Mouse (Mus musculus) stomach, postnatal 0 days (tissue): ENCODE measurements at regions not wholly inside any gene's neighbourhood (a gene's known extent, or its start where the extent isn't known, plus 50 kb on each side); places are given as distances from the start of the nearest gene placed in this dataset.

Source experiments
- ATAC-seq: fragments of 200-750 bp; cut with Nextera tagmentation; 2 replicates; pipeline ENCODE4 v1.8.0; 2017; ENCODE audit not compliant: low FRiP score, low TSS enrichment
- DNase-seq: peaks from one replicate; pipeline ENCODE4 v3.0.0-alpha.2; 2016; ENCODE audit warnings: low spot score
- H3K27ac ChIP-seq: fragments of 300-500 bp; sonication (generic); replicated peaks from 2 replicates; pipeline ENCODE4 v1.5.1; 2014; ENCODE audit warnings: mild to moderate bottlenecking, control low read depth
- H3K27me3 ChIP-seq: fragments of 300-500 bp; sonication (generic); 2 replicates; pipeline ENCODE4 v1.6.1; 2014; ENCODE audit warnings: low read length; ENCODE audit not compliant: control insufficient read depth, insufficient read depth
- H3K36me3 ChIP-seq: fragments of 300-500 bp; sonication (generic); 2 replicates; pipeline ENCODE4 v1.6.1; 2014; ENCODE audit warnings: low read length, mixed read lengths; ENCODE audit not compliant: control insufficient read depth, insufficient read depth
- H3K4me1 ChIP-seq: fragments of 300-500 bp; sonication (generic); replicated peaks from 2 replicates; pipeline ENCODE4 v1.6.1; 2014; ENCODE audit warnings: antibody characterized with exemption; ENCODE audit not compliant: control insufficient read depth, insufficient read depth
- H3K4me2 ChIP-seq: fragments of 300-500 bp; sonication (generic); replicated peaks from 2 replicates; pipeline ENCODE4 v1.6.1; 2014; ENCODE audit warnings: low read depth, mild to moderate bottlenecking, control low read depth, moderate library complexity
- H3K4me3 ChIP-seq: fragments of 300-500 bp; sonication (generic); 2 replicates; pipeline ENCODE4 v1.5.1; 2014; ENCODE audit warnings: low read depth, low read length, control low read depth
- H3K9ac ChIP-seq: fragments of 300-500 bp; sonication (generic); 2 replicates; pipeline ENCODE4 v1.6.1; 2014; ENCODE audit warnings: mild to moderate bottlenecking, low read length, control low read depth, mixed read lengths
- H3K9me3 ChIP-seq: fragments of 300-500 bp; sonication (generic); 2 replicates; pipeline ENCODE4 v1.6.1; 2016; ENCODE audit warnings: low read length; ENCODE audit not compliant: control insufficient read depth
- CTCF ChIP-seq: IDR thresholded peaks from 2 replicates; pipeline ENCODE4 v1.5.1; 2016; ENCODE audit warnings: antibody characterized with exemption, low read depth, mild to moderate bottlenecking, moderate library complexity
- EP300 ChIP-seq: optimal IDR thresholded peaks from 2 replicates; pipeline ENCODE3; 2016; ENCODE audit warnings: antibody characterized with exemption
- WGBS: fragments of 180-500 bp; shearing (Covaris S2); extraction: QIAGEN DNeasy Blood & Tissue Kit; methylation state at CpG from one replicate; pipeline ENCODE4 v1.1.7; 2014; 5-methylcytosine and 5-hydroxymethylcytosine counted together

DNA sequence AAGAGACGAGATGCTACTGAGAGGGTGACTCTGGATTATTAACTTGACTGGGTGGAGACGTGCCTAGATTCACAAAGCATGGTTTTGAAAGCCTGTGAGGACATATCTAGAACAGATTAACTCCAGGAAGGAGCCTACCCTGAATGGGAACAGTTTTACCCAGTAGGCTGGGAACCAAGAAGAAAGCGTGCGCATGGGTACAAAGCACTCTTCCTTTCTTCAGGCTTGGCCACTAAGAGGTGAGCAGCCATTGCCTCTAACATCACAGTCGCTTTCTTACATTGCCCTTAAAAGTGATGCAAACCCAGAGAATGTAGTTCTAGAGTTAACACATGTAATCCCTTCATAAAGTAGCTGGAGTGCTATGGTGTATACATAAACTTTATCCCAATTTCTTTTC is 414.0 kb downstream of the Efna5 start:
- no peaks in the 10 kb centered on the region for H3K36me3 ChIP-seq
- no peaks in the 10 kb centered on the region for H3K4me1 ChIP-seq
- no peak for TF ChIP-seq EP300
- TF ChIP-seq CTCF: no peak
- H3K4me2 ChIP-seq: no peak overlapping the region
- no peaks in the 10 kb centered on the region for H3K27me3 ChIP-seq
- no peaks in the 10 kb centered on the region for H3K9me3 ChIP-seq
- 79% methylated on average over 5 of the region's 5 CpGs for WGBS
- no peak overlapping the region for H3K4me3 ChIP-seq
- no peak overlapping the region for H3K9ac ChIP-seq
- no peak overlapping the region for H3K27ac ChIP-seq
- ATAC-seq (no peak), DNase-seq (no peak)

GRCm38 (mm10) chr17:62464994-62465393 is 416.1 kb downstream of the Efna5 start:
- DNase-seq (no peak), ATAC-seq (no peak)
- TF ChIP-seq CTCF (no peak), EP300 (no peak)
- H3K4me2 ChIP-seq: no peak overlapping the region
- no peak overlapping the region for H3K9ac ChIP-seq
- no peaks in the 10 kb centered on the region for H3K36me3 ChIP-seq
- H3K27me3 ChIP-seq: no peaks in the 10 kb centered on the region
- no peaks in the 10 kb centered on the region for H3K4me1 ChIP-seq
- no peak overlapping the region for H3K27ac ChIP-seq
- 66% methylated on average over 4 of the region's 4 CpGs for WGBS
- no peak overlapping the region for H3K4me3 ChIP-seq
- H3K9me3 ChIP-seq: no peaks in the 10 kb centered on the region

DNA sequence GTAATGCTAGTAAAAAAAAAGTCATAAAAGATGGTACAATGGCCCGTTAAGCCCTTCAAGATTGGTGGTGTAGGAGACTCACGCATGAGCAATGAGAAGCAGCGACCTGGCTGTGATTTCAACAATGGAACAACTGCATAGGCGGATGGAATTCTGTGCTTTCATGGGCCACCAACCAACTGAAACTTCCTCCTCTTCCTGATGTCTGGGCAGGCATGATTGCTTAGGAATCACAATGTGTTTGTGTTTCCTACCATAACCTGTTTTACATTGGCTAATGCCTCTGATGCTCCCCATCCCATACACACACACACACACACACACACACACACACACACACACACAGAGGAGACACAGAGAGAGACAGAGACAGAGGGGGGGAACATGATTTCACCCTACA is 416.9 kb downstream of the Efna5 start:
- ATAC-seq (no peak), DNase-seq (no peak)
- no peak overlapping the region for H3K4me2 ChIP-seq
- H3K9me3 ChIP-seq: no peaks in the 10 kb centered on the region
- H3K4me1 ChIP-seq: no peaks in the 10 kb centered on the region
- no peaks in the 10 kb centered on the region for H3K27me3 ChIP-seq
- no peaks in the 10 kb centered on the region for H3K36me3 ChIP-seq
- WGBS: 91% methylated on average over 4 of the region's 4 CpGs
- H3K27ac ChIP-seq: no peak overlapping the region
- no peak overlapping the region for H3K9ac ChIP-seq
- no peak for TF ChIP-seq EP300
- no peak for TF ChIP-seq CTCF
- H3K4me3 ChIP-seq: no peak overlapping the region

GRCm38 (mm10) chr17:62461304-62462245 is 419.5 kb downstream of the Efna5 start:
- WGBS: 28% methylated on average over 17 of the region's 17 CpGs
- no peaks in the 10 kb centered on the region for H3K36me3 ChIP-seq
- no peaks in the 10 kb centered on the region for H3K9me3 ChIP-seq
- DNase-seq: no peak
- H3K4me2 ChIP-seq: no peak overlapping the region
- no peak overlapping the region for H3K9ac ChIP-seq
- no peaks in the 10 kb centered on the region for H3K4me1 ChIP-seq
- ATAC-seq: peak; percentile 80; the same call in 1 of the 2 replicates
- no peak overlapping the region for H3K4me3 ChIP-seq
- no peak overlapping the region for H3K27ac ChIP-seq
- TF ChIP-seq EP300 (peak; percentile 76), CTCF (no peak)
- H3K27me3 ChIP-seq: no peaks in the 10 kb centered on the region

- ATAC-seq (no peak), DNase-seq (peak; percentile 60)
- TF ChIP-seq EP300 (no peak), CTCF (peak; percentile 87)
- Histone ChIP-seq H3K9me3 (no peaks in the 10 kb centered on the region), H3K9ac (no peak overlapping the region), H3K4me2 (no peak overlapping the region), H3K27ac (no peak overlapping the region), H3K36me3 (no peaks in the 10 kb centered on the region), H3K4me1 (no peaks in the 10 kb centered on the region), H3K4me3 (no peak overlapping the region), H3K27me3 (no peaks in the 10 kb centered on the region)
- WGBS: 55% methylated on average over 7 of the region's 7 CpGs
These were observed 422.2 kb downstream of the Efna5 start for GRCm38 (mm10) chr17:62458964-62459363.

DNA sequence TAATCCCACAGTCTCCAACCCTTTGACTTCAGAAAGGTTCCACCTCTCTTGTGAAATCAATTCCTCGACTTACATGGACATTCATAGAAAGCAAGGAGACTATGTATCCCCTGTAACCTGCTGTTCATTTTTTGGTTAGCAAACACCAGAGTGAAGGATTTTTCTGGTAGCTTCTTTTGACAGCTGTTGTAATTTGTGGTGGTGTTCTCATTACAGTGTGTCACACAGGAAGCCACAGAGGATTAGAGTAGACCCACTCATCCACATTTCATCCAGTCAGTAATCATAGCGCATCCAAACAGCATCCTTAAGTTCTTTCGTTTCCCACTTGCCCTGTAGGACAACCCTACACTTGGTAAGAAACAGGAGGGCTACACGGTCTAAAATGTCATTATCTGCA is 443.1 kb downstream of the Efna5 start:
- H3K27me3 ChIP-seq: no peaks in the 10 kb centered on the region
- H3K4me1 ChIP-seq: no peaks in the 10 kb centered on the region
- no peak overlapping the region for H3K9ac ChIP-seq
- no peak overlapping the region for H3K4me3 ChIP-seq
- H3K36me3 ChIP-seq: no peaks in the 10 kb centered on the region
- WGBS: 74% methylated on average over 4 of the region's 4 CpGs
- TF ChIP-seq EP300 (no peak), CTCF (no peak)
- ATAC-seq (no peak), DNase-seq (no peak)
- no peaks in the 10 kb centered on the region for H3K9me3 ChIP-seq
- H3K4me2 ChIP-seq: no peak overlapping the region
- no peak overlapping the region for H3K27ac ChIP-seq
